Mouse (Mus musculus): ENCODE data around the gene Slc43a3.

DNA sequence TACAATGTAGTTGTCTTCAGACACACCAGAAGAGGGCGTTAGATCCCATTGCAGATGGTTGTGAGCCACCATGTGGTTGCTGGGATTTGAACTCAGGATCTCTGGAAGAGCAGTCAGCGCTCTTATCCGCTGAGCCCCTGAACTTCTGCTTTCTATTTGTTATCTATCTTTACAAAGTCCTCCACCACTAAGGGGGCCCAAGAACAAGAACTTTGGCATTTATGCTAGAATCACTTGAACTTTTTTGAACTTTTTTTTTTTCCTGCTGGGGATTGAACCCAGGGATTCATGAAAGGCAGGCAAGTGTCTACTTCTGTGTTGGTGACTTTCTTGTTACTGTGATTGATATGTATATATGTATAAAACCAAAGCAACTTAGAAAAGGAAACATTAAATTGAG is 2.9 kb downstream of the Slc43a3 start:
- no peak for TF ChIP-seq POLR2A (IDR thresholded peaks at IDR 0.05; ENCODE audit: low read depth, low read length)
- TF ChIP-seq CTCF (conservative IDR thresholded peaks at IDR 0.05; ENCODE audit: insufficient read depth, insufficient read length, low read depth, low read length) = no peak

All from kidney, adult 2 months (tissue).